Mouse (Mus musculus) large intestine, adult 2 months (tissue): ENCODE measurements around the gene Shisa8. TPM values are rescaled to one million over a fixed set of nuclear protein-coding genes. Genes with fewer than 3 reads are reported as not detected.

ENCODE experiments used
- DNase-seq: peaks from one replicate; pipeline ENCODE4 v3.0.0-alpha.2; 2012; ENCODE audit warnings: low read depth, low spot score
- WGBS: fragments of 180-500 bp; shearing (Covaris S2); methylation state at CpG from one replicate; pipeline ENCODE4 v1.1.7; 2018; 5-methylcytosine and 5-hydroxymethylcytosine counted together
- polyA plus RNA-seq: library from polyadenylated mRNA; depleted of rRNA; stranded (reverse); fragments of >200 nt; gene quantifications from 2 replicates; pipeline ENCODE4 v1.2.3, GENCODE M21; 2012

Gene Shisa8
- polyA plus RNA-seq, 1 experiment, result 1.7 TPM

DNA sequence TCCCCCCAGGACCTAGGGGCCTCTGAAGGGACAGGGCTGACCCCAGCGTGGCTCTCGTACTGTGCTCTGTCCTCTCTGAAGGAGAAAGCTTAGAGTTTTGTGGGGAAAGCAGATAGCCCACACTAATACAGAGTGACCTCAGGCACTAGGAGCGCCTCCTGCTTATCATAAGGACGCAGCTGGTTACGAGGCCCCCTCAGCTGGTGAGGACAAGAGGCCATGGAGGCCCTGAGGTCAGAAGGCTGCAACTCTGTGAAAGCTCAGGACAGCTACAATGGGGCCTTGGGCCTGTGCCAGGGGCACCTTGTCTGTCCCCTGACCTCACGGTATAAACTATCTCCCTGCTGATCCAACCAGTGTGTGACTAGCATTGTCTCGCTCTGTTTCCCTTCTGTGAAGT, 28.4 kb downstream of the Shisa8 start:
- WGBS, result 82% methylated on average over 7 of the region's 7 CpGs
- DNase-seq, result no peak

DNA sequence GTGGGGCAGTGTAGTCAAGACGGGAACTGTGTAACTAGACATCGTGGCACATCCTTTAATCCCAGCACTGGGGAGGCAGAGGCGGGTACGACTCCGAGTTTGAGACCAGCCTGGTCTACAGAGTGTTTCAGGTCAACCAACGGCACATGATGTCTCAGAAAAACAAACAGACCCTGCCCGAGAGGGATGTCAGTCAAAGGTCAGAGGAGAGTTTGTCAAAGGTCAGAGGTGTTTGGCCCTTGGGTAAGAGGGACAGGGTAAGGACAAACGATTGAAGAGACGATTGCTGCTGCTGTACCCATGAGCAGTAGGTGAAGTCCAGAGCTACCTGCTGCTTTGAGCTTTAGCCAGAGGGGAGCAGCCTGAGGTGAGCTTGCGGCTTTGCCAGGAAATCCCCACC, 29.0 kb downstream of the Shisa8 start:
- 66% methylated on average over 10 of the region's 10 CpGs for WGBS
- no peak for DNase-seq

DNA sequence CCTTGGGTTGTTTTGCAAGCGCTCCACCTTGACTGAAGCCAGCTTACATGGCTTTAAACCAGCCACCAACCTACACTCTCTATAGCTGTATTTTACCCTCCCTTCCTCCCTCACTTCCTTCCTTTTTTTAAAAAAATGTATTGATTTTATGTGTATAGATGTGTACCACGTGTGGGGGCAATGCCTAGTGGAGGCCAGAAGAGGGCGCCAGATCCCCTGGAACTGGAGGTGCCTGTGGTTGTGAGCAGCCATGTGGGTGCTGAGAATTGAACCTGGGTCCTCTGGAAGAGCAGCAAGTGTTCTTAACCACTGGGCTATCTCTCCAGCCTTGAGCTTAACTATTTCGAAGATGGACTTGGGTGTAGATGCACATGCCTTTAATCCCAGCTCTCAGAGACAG, 30.3 kb downstream of the Shisa8 start:
- no peak for DNase-seq
- WGBS, result 98% methylated on average over 4 of the region's 4 CpGs

DNA sequence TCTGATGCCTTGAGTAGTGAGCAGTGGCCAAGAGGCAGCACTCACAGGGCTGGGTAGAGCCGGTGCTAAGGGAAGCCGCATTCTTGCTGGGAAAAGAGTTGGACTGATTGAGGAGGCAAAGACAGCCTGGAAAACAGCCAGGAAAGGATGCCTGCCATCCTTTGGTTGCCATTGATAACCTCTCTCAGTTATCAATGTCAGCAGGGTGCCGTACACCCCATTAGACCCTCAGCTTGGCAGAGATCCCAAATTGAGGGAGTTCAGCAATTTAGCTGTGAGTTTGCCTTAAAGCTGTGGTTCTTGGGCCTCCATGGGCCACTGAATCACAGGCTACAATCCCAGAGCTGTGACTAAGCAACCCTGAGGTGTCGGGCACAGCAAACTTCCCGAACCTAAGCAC, 31.5 kb downstream of the Shisa8 start:
- 99% methylated on average over 5 of the region's 5 CpGs for WGBS
- no peak for DNase-seq

DNA sequence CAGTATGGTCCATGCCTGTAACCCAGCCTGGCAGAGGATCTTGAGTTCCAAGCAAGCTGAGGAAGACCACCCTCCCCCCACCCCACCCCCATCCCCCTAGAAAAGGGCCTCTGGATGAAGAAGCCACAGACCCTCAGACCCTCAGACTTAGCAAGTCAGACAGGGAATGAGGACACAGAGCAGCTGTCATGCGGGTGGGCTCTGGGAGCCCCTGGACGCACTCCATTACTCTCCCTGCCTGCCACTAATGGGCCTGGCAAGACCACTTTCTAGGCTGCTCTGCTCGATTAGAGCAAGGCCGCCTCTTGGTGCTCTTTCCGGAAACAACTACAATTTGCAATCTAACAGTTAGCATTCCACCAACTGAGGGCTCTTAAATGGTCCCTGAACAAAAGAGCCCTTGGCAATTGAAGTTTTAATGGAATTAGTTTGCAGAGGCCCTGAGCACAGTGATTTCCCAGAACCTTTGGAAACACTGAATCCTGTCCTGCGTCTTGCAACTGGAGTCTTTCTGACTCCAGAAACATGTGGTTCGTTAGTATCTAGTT, 34.8 kb downstream of the Shisa8 start:
- 89% methylated on average over 7 of the region's 7 CpGs for WGBS
- no peak for DNase-seq

DNA sequence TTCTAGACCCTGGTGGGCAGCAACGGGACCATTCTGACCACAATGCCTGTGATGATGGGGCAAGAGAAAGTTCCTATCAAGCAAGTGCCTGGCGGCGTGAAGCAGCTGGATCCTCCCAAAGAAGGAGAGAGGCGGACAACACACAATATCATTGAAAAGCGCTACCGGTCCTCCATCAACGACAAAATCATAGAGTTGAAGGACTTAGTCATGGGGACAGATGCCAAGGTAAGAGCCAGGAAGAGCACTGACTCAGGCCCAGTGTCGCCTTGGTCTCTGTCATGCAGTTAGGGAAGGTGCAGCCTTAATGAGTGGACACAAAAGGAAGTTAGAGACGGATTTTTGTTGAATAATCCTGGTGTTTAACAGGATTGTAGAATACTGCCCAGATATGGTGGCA, 37.5 kb downstream of the Shisa8 start:
- no peak for DNase-seq
- 95% methylated on average over 9 of the region's 9 CpGs for WGBS

DNA sequence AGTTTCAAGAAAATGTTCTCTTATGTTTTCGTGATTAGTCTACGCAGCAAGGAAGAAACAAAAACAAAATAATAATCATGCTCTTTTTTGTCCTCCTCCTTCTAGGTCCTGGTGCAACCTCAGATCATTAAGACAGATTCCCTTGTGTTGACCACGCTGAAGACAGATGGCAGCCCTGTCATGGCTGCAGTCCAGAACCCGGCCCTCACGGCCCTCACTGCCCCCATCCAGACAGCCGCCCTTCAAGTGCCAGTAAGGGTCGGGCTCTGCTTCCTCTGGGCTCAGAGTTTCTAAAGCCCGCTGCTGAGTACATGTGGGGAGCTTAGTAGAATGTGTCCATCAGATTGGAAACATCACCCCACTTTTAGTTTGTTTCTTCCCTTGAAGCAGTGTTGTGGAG, 40.0 kb downstream of the Shisa8 start:
- 75% methylated on average over 8 of the region's 8 CpGs for WGBS

DNA sequence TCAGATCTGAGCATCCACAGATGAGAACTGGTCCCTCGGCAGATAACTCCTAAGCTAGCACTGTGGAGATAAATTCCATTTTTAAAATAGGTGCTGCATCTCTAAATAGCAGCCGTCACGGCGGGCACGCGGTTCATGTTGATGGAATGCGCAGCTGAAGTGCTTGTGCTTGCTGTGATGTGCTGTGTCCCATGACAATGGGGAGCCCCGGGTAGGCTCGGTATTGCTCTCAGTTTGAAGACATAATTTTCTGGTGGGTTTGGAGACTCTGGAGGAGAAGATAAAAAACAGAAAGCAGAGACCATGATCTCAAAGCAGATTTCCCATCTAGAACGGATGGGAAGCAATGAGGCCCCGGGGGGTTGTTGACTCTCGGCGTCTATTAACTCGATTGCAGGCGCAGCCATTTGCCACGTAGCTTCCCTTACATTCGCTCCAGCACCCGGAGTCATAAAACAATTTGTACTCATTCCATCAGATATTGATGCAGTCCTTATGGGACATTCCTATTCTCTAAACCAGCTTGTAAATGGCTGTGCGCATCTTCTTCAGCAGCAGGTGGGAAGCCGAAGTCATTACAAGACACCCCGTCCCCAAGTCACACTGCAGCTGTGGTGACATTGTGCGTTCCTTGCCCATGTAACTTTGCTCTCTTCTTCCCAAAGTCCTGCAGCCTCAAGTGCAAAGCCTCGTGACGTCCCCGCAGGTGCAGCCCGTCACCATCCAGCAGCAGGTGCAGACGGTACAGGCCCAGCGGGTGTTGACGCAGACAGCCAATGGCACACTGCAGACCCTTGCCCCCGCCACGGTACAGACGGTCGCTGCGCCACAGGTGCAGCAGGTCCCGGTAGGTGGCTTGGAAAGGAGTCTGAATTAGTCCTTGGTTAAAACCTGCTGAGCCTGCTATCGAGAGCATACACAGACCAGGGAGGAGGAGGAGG, 41.9 kb downstream of the Shisa8 start:
- 56% methylated on average over 36 of the region's 36 CpGs for WGBS
- DNase-seq, result no peak

More for the DNA sequence above, 40.0 kb downstream of the Shisa8 start:
- no peak for DNase-seq

DNA sequence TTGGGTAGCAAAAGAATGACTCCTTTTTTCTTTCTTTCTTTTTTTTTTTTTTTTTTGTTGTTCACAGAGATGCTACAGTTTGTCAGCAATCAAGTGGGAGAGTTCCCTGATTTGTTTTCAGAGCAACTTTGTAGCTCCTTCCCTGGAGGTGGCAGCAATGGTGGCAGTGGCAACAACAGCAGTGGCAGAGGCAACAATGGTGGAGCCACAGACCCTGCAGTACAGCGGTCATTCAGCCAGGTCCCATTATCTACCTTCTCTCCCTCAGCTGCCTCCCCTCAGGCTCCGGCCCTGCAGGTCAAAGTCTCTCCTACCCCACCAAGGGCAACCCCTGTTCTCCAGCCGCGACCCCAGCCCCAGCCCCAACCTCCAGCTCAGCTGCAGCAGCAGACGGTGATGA, 42.9 kb downstream of the Shisa8 start:
- WGBS, result 93% methylated on average over 5 of the region's 5 CpGs
- no peak for DNase-seq

DNA sequence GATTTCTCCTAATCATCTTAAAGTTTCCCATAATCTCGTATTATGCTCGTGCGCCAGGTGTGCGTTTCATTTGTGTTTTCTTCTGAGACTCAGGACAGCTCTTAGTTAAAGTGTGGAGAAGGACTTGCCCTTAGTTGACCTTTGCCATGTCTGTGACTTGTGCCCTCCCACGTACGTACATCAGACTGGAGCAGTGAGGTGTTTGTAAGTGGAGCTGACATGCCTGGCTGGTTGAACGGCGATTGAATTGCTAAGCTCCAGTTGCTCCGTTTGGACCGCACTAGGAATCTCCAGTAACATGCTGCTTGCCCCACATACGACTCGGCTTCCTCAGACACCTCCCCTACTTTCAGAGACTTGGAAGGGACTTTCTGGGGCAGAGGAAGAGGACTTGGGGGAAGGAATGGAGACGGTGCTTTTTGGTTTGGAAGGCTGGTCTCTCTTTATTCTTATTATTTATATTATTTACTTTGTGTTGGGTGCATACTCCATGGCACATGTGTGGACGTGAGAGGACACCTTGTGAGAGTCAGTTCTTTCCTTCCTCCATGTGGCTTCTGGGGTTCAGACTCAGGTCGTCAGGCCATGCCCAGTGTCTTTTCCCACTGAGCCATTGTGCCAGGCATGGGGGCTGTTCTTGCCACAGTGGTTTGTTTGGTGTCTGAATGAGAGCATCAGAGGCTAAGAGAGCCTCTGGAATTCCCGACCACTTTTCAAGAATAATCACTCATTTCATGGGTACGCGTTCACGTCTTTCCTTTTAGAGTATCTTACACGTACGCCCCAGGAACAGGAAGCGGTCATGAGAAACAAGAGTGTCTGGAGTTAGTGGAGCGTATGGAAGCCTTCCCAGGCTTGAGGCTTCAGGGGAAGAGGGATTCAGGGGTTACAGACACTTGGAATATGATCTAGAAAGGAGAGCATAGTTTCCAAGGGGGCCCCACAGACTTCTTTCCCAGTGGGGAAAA, 45.1 kb downstream of the Shisa8 start:
- no peak for DNase-seq
- WGBS, result 49% methylated on average over 23 of the region's 23 CpGs

DNA sequence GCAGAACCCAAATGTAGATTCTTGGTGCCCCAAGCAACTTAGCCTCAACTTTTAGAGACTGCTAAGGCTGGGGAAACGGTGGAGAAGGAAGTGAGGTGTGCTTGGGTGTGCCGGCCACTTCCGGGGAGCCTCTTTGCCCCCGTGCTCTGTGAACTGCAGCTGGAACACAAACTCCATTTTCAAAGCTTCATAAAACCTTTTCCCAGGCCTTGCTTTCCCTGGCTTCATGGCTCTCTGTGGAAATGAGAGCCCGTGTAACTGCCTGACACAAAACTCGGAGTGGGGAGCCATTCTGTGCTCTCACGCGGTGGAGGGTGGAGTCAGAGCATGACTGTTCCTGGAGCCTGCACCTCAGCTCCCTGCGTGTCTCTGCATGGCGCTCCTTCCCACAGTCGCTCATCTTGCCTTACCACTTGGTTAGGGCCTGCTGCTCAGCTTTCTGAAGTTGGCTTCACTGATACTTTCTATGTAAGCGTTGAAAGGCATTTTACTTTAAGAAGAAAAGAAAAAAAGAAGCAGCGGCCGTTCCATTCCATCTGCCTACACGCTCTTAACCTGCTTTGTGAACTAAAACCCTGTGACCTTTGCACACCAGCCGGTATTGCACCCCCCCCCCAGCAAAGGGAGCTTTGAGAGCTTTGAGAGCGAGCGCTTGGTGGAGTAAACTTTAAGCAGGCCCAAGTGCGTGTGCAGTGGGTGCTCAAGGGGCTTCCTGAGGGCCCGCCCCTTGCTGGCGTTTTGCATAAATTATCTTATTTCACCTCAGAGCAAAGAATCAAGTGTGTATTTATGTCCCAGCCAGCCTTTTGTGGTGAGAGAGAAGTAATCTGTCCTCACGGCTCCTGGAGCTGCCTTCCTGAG, 46.1 kb downstream of the Shisa8 start:
- 24% methylated on average over 22 of the region's 22 CpGs for WGBS
- DNase-seq, result no peak

DNA sequence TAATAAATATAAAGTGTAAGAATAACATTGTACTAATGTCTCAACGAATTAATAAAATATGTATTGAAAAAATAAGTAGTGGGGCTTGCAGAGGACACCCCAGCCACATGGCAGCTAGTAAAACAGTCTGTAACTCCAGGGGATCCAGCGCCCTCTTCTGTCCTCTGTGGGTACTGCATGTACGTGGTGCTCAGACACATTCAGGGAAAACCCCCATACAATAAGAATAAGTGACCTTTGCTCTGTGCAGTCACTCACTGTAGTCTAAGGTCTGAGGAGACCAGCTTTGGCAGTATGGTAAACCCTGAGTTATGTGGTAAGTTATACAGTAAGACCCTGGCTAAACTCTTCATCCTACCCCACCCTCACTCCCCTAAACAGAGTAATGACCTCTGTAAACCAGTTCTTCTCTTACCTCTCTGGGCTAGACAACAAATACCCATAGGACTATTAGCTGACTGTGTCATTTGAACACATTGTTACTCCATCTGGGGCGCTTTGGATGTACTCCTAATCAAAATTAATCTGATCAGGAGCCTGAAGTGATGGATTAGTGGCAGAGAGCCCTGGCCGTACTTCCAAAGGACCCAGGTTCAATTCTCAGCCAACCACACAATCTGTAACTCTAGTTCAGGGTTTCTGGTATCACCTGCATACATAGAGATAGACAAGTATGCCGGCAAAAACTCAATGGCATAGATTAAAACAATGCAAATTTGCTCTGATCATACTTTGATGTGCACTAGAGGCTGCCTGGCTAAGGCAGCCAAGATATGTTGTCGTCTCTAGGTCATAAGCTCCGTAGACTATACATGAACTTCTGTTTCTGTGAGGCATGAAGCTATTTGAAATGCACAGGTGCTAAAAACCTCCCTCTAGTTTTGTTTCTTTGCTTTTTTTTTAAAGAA, 47.0 kb downstream of the Shisa8 start:
- DNase-seq, result no peak
- WGBS, result 26% methylated on average over 8 of the region's 8 CpGs

DNA sequence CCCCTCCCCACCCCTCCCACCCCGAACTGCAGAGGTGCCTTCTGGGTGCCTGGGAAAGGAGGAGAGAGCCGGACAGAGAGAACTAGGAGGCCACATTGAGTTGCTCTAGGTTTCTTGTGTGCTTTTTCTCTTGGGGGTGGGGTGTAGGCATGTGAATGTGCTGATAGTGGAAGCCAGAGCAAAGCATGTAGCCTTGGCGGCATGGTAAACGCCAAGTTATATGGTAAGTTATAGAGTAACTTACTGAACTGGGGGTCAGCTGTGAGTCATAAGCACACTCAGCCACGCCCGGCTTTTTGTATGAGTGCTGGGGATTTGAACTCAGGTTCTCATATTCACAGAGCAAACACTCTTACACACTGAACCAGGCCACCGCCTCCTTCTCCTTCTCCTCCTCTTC, 48.1 kb downstream of the Shisa8 start:
- no peak for DNase-seq
- 32% methylated on average over 7 of the region's 7 CpGs for WGBS

DNA sequence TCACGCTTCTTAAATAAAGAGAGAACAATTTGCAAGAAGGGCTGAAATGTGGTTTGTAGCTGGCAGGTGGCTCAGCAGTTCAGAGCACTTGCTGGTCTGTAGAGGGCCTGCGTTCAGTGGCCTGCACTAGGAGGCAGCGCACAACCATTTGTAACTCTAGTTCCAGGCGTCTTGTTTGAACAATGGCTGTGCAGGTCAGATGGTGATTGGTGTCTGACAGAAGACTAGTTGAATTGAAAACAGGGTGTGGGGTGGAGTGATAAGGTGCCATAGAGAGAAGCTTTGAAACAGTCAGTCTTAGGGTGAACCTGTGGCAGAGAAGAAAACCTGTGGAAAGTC, 48.6 kb downstream of the Shisa8 start:
- 28% methylated on average over 4 of the region's 4 CpGs for WGBS
- DNase-seq, result no peak

DNA sequence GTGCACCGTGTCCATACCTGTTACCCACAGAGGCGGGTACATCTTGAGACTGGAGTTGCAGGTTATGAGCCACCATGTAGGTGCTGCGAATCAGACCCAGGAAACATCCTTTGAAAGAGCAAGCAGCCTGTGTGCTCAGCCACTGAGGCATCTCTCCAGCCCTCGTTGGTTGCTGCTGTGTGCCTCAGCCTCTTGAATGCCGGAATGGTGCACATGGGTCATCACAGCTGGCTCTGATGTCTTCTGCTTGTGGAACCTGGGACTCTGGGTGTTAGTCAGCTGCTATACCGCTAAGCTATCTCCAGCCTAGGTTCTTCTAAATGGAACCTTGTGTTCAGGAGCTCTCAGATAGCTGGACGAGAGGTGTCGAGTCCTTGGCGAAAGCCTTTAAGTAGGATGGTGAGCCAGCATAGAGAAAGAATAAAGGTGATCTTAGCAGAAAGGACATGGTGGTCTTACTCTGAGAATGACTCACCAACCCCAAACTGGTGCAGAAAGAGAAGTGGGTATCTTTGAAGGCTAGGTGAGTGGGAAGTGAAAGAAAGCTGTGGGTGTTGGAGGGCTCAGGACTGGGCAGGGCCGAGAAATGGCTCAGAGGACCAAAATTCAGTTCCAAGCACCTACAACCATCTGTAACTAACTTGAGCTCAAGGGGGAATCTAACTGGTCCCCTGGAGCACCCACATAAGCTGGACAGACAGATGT, 49.1 kb downstream of the Shisa8 start:
- 70% methylated on average over 10 of the region's 10 CpGs for WGBS
- no peak for DNase-seq

DNA sequence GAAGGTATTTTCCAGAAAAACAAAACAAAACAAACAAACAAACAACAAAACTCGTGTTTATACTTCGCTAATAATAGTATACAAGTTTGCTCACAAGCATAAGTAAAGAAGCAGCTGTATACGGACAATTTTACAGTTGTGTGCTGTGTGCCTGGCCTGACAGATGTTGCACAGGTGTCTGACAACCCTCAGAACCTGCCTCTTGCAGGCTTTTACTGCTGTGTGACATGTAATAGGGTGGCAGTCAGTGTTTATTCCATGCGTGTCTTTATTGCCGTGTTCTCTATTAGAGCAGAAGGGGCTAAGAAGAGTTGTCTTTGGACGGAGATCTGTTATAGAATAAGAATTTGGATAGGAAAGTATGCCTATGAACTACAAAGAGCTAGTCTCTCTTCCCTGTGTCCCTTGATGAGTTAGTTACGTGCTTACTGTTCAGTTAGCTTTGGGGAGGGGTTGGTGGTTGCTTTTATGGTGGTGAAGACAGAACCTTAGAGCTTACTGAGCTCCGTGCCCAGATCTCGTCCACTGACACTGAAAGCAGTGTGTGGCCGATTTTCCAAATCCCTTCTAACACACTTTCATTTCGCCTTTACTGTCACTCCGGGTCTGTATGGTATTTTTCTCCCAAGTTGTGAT, 50.5 kb downstream of the Shisa8 start:
- 60% methylated on average over 12 of the region's 12 CpGs for WGBS
- DNase-seq, result no peak
